Mouse (Mus musculus) brain, adult 2 months (tissue): ENCODE measurements around the gene Dclk2.

Experiments
- DNase-seq: peaks from one replicate; pipeline ENCODE4 v3.0.0; 2011; ENCODE audit warnings: low read depth, low spot score

The Dclk2 gene

GRCm38 (mm10) chr3:86920343-86921083, at the start of gene Dclk2:
Gene Dclk2, minus strand, starts transcription at chr3:86920852.
- peak; percentile 94 for DNase-seq

- peak; percentile 87 for DNase-seq
Observed at GRCm38 (mm10) chr3:86962665-86963435, 42.2 kb upstream of the Dclk2 start.

GRCm38 (mm10) chr3:86961395-86961669, 40.7 kb upstream of the Dclk2 start:
- no peak for DNase-seq

GRCm38 (mm10) chr3:86960656-86961394, 40.2 kb upstream of the Dclk2 start:
- no peak for DNase-seq

- DNase-seq: no peak
Observed at GRCm38 (mm10) chr3:86959088-86959487, 38.4 kb upstream of the Dclk2 start.

GRCm38 (mm10) chr3:86955376-86955775, 34.7 kb upstream of the Dclk2 start:
- DNase-seq: peak; percentile 60

GRCm38 (mm10) chr3:86954521-86954920, 33.9 kb upstream of the Dclk2 start:
- no peak for DNase-seq

GRCm38 (mm10) chr3:86953819-86954218, 33.2 kb upstream of the Dclk2 start:
- DNase-seq: no peak

- no peak for DNase-seq
Observed at GRCm38 (mm10) chr3:86950652-86951051, 30.0 kb upstream of the Dclk2 start.

- peak; percentile 81 for DNase-seq
Observed at GRCm38 (mm10) chr3:86936254-86936836, 15.7 kb upstream of the Dclk2 start.

GRCm38 (mm10) chr3:86933446-86933845, 12.8 kb upstream of the Dclk2 start:
- peak; percentile 43 for DNase-seq

DNA sequence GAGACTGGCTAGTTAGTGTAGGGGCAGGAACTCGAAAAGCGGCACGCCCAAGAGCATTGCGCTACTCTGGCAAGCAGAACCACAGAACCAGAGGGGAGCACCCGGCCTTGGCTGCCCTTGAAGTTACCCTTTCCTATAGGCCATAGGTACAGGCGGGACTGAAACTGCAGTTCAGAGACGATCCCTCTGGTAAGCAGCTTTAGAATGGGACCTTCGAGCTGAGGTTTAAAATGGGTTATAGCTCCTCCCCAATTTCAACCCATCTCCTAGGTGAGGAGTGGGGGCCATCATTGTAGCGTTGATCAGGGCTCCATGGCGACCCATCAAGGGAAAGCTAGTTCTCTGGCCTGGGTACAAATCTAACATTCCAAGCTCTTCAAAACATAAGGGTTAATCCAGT, 3.0 kb upstream of the Dclk2 start:
- no peak for DNase-seq

- DNase-seq: peak; percentile 70
Observed at GRCm38 (mm10) chr3:86921181-86921975, 726 bp upstream of the Dclk2 start.

DNA sequence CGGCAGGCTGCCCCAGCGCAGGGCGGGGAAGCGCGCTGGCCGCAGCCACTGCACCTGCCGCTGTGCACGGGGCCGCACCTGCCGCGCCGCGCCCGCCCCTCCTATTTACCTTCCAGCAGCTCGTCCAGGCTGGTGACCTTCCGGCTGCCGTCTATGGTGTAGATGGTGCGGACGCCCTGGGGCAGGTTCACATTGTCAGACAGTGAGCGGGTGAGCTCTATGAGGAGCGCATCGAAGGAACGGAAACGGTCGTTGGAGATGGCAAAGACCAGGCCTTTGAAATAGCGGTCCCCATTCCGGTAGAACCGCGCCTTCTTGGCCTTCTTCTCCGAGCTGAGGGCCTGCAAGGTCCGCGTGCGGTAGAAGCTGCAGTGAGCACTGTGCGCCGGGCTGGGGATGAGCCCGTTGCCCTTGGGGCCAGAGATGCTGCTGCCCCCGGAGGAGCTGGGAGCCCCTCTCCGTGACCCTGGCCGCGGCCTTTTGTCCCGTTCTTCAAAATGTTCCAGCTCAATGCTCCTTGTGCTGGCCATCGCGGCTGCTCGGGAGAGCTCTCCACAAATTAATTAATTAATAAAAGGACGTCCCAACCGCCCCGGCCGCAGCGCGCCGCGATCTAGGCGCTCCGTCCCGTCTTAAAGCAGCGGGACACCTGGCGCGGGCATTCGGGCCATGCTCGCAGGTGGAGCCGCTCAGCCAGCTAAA, 860 bp downstream of the Dclk2 start:
- DNase-seq: peak; percentile 65

DNA sequence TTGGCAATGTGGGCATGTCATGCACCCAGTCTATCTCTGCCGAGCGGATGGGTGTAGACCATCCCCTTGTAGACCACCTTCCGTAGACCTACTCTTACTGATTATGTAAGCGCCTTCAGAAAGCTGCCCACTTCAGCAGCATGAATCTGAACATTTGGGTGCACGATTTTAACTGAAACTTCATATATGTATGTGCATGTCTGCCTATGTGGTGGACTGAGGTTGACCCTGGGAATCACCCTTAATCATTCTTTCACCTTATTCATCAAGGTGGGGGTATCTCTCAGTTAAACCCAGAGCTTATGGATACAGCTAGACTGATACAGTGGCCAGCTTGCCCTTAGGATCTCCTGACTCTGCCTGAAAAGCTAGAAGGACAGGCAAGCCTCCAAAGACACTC, 3.6 kb downstream of the Dclk2 start:
- DNase-seq: no peak

GRCm38 (mm10) chr3:86916626-86917025, 4.0 kb downstream of the Dclk2 start:
- DNase-seq: no peak

DNA sequence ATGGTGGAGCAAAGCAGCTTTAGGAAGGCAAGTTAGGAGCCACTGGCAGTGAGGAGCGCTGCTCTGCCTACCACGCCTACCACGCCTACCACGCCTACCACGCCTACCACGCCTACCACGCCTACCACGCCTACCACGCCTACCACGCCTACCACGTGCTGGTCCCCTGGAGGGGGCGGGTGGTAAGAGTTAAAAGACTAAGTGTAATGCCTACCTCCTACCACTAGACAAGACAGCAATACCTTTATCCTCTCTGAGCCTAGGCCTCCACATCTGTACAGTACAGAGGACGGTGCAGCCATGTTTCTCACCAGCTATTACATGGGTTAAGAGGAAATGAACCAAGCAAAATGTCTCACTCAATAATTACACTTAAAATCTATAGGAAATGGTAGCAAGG, 5.4 kb downstream of the Dclk2 start:
- no peak for DNase-seq

- no peak for DNase-seq
Observed at GRCm38 (mm10) chr3:86914316-86914715, 6.3 kb downstream of the Dclk2 start.

DNA sequence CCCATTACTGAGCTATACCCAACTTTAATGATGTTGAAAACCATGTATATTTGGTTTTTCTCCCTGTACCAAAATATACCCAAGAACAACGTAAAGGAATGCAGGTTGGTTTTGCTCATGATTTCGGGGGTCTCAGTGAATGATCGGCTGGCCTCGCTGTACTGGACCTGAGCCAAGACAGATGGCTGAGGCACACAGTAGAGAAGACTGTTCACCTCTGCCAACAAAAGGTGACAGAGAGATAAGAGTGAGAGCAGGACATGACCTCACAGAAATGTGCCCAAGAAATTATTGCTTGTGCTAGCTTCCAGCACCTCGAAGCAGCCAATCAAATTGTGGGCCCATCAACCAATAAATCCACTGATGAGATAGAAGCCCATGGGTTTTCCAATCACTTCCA, 22.3 kb downstream of the Dclk2 start:
- no peak for DNase-seq

DNA sequence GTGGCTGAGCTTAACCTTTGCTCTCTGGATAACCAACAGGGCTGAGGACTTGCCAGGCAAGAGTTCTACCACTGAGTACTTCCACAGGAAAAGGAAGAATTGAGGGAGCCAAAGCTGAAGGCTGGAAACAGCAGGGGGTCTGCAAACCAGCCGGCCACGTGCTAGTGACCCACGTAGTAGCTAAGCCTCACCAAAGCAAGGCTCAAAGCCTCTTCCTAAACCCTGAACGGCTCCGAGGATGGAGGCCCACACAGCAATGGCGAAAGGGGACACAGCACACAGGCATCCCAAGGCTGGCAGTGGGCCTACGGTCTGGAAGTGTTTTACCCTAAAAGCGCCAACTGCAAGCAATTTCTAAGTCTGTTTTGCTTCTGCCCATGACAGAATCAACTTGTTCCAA, 23.1 kb downstream of the Dclk2 start:
- DNase-seq: peak; percentile 46

DNA sequence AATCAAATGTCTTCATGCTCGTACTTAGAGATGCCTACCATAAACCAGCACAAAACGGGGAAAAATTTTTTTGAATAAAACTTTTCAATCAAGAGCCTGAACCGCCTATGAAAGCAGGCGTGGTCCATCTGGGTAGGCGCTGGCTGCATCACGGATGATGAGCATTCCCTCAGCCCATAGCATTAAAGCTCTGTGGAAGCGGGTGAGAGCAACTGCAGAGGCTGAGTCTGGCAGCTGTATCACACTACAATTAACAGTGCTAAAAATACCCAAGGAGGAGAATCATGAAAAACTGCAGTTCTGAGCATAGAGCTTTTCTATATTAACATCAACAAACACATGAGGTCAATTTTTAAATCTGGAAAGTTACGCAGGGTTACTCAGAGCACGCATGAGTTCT, 23.6 kb downstream of the Dclk2 start:
- DNase-seq: peak; percentile 86
